Mouse (Mus musculus): ENCODE measurements around the gene Calr3. TPM values are rescaled to one million over a fixed set of nuclear protein-coding genes. Genes with fewer than 3 reads are reported as not detected.
A peak's percentile ranks its signal among the peaks of the same experiment; 100 is the strongest.

Calr3 gene
- total RNA-seq (2015; ENCODE audit: low replicate concordance): not detected in 2 replicates
- total RNA-seq (2017; ENCODE audit: low replicate concordance): 0.77 TPM in 1 of 2 replicates, not detected in the other

DNA sequence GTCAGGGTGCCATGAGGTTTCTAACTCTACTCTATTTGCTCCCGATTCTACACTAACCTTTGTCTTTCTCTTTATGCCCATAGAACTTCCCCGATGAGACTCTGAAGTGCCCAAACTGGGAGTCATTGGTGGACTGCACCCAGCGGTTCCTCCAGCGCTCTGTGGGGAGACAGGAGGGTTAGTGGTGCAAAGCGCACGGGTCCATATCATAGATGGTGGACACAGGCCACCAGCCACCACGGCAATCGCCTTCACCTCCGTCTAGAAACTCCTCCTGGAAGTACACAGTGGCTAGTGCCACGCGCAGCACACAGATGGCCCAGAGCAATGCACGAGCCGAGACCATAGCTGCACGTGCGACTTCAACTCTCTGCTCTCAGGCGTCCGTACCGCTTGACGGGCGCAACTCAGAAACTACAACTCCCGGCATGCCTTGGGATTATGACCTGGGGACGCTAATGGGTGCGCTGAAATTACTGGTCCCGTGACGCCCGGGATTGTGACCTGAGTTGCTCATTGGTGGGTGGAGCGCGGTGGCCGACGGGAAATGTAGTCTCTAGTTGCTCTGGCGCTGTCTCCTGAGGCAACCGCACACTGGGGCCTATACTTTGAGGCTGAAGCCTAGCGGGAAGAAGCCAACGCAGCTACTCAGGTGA lies at the start of gene Calr3, which contains the start of gene 1700030K09Rik:
Gene Calr3, minus strand, starts transcription at position 533 of the 656 bp plus-strand sequence.
Gene 1700030K09Rik, plus strand, starts transcription at position 543 of the 656 bp plus-strand sequence.
- peak; percentile 100 for ATAC-seq (replicated peaks; ENCODE audit: low FRiP score, poor library complexity, severe bottlenecking)

DNA sequence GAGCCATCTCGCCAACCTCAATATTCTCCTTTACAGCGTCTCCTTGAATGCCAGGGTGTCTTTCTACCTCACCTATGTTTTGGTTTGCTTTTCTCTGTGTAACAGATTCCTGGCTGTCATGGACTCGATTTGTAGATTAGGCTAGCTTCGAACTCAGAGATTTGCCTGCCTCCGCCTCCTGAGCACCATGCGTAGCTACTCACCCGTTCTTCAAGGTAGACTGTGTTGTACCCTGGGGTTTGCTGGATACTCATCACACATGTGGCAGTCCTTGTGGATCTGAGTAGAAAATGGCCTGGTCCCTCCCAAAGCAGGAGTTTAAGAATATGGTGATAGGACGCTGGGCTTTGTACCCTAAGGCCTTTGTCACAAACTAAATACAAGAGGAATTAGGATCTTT lies 49.7 kb upstream of the Calr3 start:
- ATAC-seq (replicated peaks; ENCODE audit: low FRiP score, poor library complexity, severe bottlenecking): no peak

DNA sequence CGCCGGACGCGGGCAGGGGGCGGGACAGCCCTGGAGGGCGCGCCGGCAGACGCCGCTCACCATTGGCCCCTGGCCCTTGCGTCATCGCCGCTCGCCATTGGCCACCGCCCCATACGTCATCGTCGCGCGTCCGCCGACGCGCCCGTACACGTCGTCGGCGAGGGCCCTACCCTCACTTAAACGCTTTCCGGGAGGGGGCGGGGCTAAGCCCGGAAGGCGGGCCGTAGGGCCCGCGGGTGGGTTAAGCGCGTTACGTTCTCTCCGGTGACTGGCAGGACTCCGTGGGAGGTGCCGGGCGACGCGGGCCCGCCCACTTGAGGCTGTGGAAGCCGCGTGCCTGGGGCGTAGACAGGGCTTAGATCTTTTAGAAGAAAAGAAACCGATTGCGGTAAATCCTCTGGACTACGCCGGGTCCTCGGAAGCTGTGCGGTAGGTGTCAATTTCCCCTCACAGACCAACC lies 49.0 kb upstream of the Calr3 start:
- peak; percentile 93 for ATAC-seq (replicated peaks; ENCODE audit: low FRiP score, poor library complexity, severe bottlenecking)

DNA sequence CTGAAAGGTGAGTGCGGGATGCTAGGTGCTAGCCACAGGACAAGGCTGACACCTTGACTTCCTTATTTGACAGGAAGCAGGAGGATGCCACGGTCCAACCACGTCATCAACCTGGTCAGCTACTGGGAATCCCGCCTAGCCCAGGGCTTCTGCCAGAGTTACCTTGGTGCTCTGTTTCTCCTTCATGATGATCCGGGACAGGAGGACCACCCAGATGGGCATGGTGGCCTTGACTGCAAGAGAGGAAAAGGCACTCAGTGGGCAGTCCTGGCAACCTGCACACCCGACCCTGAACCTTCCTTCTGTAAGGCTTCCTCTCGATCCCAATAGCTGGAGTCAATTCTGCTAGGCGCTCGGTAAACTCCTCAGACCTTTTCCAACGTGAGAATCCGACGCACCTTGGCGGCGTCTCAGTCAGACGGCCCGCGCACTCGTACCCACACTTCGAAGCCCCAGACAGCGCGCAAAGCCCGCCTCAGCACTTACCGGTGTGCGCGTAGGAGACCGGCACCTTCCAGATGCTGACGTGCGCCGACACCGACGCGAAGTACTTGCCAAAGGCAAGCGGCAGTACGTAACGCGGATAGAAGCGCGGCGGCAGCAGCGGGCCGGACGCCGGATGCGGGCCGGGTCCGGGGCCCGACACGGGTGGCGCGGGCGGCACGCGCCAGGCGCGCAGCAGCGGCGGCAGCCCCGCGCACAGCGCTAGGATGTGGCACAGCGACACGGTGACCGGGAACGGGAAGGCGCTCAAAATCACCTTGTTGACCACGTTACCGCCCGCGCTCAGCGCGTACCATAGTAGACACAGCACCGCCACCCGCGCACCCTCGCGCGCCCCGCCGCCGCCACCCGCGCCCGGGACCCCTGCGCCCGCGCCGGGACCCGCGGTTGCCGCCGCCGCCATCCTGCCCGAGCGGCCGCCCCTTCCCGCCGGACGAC lies 48.3 kb upstream of the Calr3 start, which contains the start of gene Slc35e1:
Gene Slc35e1, minus strand, starts transcription at position 935 of the 942 bp plus-strand sequence.
- peak; percentile 22 for ATAC-seq (replicated peaks; ENCODE audit: low FRiP score, poor library complexity, severe bottlenecking)

DNA sequence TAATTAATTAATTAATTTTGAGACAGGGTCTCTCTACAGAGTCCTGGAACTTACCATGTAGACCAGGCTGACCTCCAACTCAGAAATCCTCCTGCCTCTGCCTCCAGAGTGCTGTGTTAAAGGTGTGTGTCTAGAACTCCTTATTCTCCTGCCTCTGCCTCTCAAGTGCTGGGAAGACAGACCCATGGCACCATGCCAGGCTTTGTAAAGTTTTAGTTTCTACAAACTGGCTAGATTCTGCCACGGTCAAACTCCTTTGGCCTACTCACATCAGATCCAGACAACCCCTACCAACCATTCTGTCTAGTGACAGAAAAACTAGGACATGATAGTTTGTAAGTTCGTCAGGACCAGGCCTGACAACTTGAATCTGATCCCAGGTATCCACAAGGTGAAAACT lies 47.3 kb upstream of the Calr3 start:
- ATAC-seq (replicated peaks; ENCODE audit: low FRiP score, poor library complexity, severe bottlenecking): no peak

DNA sequence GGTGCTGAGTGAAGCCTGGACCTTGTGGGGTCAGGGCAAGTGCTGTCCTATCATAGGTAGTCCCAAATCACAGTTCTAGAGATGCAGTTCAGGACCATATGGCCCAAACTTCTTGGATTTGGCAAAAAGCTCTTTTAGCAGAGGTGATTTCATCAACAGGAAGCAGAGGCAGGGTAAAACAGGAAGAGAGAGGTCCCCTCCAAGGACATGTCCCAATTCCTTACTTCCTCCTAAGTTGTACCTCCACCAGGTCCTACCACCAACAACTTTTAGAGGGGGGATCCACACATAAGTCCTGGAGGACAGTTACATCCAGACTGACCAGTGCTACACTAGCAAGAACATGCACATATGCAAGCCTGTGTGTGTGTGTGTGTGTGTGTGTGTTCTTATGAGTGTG lies 43.3 kb upstream of the Calr3 start:
- no peak for ATAC-seq (replicated peaks; ENCODE audit: low FRiP score, poor library complexity, severe bottlenecking)

DNA sequence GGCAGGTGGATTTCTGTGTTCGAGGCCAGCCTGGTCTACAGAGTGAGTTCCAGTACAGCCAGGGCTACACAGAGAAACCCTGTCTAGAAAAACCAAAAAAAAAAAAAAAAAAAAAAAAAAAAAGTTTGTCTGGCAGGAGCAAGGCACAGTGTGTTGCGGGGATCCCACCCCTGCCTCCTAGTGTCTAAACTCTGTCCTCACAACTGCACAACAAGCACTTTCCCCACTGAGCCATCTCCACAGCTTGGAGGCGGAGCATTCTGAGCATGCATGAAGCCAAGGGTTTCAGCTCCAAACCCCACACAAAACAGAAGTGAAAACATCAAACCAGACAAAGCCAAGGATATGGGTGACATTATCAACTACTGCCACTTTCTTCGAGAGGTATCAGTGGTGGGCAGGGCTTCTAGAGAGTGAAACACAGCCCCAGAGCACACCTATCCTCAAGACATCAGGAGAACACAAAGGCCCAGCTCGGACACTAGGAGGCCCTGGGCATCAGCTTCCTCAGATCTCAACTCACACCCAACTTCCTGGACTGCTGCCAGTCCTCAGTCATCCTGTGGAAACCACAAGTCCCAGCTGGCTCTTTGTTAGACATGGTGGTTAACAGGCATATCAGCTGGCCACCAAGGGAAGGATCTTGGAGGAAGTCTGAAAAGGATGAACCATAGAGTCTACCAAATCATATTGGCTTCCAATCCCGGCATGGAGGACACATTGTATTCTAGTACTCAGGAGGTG lies 42.0 kb upstream of the Calr3 start:
- ATAC-seq (replicated peaks; ENCODE audit: low FRiP score, poor library complexity, severe bottlenecking): no peak

DNA sequence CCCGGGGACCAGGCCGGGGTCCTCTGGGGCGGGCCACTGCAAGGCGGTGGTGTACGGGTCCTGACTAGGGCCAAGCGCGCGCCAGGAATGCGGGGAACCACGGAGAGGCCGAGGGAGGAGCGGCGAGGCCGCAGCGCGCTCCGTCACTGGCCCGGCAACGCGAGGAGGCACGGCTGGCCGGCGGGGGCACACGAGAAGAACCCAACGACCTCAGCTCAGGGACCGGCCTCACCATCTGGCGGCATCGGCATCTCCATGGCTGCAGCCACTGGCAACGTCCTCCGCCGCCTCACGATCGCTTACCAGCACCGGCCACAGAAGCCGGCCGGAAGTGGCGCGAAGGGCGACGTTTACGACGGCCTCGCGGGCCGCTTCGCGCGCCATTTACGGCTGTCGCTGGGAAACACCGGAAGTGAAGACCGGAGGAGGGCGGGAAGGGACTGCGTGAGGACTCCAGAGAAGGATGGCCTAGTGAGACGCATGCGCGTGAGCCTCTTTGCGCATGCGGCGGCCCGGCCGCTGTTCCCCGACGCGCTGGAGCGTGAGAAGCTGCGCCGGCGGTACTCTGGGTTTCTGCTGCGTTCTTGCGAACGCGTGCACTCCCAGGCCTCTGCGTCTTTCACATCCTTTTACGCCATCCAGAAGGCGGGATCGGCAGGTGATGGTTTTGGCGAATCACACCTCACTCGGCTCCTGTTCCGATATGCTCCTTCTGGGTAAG lies 31.3 kb upstream of the Calr3 start, which contains the start of gene Cherp:
Gene Cherp, minus strand, starts transcription at position 401 of the 721 bp plus-strand sequence.
- ATAC-seq (replicated peaks; ENCODE audit: low FRiP score, poor library complexity, severe bottlenecking): peak; percentile 98

DNA sequence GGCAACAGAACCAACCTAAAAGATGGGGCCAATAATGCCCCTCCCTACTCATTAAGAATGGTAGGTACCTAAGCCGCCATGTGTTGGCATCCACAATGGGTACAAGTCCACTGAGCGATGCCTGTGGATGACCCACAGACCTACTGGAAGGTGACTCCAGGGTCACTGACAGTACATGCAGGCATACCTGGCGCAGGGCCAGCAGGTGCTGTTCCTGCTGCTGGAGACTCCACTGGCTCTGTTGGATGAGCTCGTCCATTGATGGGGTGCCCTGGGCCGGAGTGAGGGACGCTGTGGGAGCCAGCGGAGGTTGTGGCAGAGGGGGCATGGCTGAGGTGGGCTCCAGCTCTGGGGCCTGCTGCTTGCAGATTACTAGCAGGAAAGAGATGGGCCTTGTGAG lies 27.0 kb upstream of the Calr3 start:
- no peak for ATAC-seq (replicated peaks; ENCODE audit: low FRiP score, poor library complexity, severe bottlenecking)

DNA sequence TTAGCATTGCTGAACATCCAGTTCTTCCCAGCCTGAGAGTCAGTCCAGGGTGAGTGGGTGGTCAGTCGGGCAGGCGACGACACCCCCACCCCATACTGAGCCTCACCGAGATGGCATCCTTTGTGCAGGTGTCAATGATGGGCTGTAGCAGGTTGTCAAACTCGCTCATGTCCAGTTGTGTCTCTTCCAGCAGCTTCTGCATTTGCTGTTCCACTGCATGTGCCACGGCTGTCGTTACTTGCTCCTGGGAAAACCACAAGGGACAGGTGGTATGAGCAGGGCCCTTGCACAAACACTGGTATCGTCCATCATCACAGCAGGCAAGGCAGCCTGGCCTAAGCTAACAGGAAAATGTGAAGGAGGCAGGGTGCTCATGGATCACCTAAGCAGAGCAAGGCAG lies 26.3 kb upstream of the Calr3 start:
- no peak for ATAC-seq (replicated peaks; ENCODE audit: low FRiP score, poor library complexity, severe bottlenecking)

DNA sequence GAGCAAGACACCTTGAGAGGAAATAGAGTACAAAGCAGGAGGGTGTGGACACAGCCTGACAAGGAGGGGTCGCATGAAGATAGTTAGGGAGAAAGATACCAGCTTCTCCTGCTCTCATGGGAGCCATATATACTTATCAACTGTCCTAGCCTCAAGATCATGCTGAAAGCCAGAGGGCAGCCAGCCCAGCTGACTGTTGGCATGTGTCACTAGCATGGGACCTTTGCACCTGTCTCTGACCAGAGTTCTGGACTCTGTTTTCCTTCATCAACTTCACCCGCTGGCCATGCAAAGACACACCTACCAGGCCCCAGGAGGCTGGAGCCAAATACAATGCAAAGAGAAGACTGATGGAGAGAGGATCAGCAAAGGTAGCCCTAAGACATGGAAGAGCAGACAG lies 25.6 kb upstream of the Calr3 start:
- ATAC-seq (replicated peaks; ENCODE audit: low FRiP score, poor library complexity, severe bottlenecking): no peak

DNA sequence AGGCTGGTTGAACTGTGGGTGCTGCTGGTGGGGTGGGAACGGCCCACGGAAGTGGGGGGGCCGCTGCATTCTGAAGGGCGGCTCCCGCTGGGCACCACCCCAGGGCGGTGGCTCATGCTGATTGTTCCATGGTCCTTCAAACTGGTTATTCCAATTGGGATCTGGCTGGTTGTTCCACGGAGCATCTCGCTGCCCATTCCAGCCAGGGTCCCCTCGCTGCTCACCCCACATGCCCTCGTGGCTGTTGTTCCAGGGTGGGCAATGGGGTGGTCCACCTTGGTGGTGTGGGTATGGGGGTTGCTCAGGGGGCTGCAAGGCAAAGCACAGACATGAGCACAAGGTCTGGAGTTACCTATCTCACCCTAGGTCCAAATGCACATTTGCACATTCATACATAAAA lies 20.5 kb upstream of the Calr3 start:
- no peak for ATAC-seq (replicated peaks; ENCODE audit: low FRiP score, poor library complexity, severe bottlenecking)

DNA sequence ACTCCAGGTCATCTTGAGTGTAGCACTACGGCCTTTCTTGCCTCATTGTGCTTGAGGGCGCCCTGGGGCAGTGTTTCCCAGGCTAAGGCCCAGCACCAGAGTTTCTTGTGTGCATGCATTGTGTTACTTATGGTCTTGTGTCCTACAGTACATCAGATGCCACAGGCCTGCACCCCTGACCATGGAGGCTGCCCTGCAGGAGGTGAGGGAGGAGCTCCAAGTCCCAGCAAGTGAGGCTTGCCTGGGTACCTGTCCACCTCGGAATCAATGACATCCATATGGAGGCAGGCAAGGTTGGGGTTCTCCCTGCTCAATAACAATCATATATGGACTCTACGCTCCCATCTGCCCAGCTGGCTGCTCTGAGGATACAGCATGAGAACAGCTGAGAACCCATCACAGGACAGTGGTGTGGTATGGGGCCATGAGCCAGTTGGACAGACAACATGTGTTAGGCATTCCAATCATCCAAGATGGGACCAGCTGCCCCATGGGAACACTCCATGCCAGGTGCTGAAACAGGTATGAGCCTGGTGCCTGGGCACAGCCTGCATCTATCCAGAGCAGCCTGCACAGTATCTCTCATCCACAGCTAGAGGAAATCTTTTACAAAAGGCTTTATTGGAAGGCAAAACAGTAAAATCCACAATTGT lies 16.3 kb upstream of the Calr3 start:
- ATAC-seq (replicated peaks; ENCODE audit: low FRiP score, poor library complexity, severe bottlenecking): no peak

DNA sequence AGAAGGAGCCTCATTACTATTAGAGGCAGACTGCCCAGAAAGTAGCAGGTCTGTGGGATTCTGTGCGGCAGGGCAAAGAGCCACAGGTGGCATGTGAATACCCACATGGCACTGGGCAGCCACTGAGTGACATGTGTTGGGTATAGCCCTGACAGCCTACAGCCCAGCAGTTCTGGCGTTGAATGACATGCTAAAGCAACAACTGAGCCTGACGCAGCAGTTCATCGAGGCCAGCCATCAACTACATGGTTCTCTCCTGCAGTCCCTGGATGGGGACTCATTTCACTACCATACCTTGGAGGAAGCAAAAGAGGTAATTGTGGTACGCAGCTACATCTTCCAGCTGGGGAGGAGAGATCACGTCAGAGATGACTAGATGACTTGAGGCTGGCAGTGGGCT lies 14.8 kb upstream of the Calr3 start:
- ATAC-seq (replicated peaks; ENCODE audit: low FRiP score, poor library complexity, severe bottlenecking): no peak

DNA sequence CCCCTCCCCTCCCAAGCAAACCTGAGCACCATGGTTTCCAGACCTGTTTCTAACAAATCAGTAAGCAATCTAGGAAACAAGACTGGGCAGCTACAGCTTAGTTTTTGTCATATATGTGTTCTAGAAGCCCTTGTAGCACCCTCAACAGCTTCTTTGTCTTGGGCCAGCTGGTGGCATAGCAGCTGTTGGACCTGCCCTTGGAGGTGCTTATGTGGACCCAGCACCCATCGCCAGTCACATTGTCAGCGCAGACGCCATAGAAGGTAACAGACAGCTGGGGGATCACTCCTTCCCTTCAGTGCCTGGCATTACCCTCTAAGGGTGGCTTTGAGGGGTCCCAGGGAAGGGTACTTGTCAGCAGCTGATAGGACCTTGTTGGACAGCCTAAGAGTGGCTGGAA lies 14.1 kb upstream of the Calr3 start:
- no peak for ATAC-seq (replicated peaks; ENCODE audit: low FRiP score, poor library complexity, severe bottlenecking)

DNA sequence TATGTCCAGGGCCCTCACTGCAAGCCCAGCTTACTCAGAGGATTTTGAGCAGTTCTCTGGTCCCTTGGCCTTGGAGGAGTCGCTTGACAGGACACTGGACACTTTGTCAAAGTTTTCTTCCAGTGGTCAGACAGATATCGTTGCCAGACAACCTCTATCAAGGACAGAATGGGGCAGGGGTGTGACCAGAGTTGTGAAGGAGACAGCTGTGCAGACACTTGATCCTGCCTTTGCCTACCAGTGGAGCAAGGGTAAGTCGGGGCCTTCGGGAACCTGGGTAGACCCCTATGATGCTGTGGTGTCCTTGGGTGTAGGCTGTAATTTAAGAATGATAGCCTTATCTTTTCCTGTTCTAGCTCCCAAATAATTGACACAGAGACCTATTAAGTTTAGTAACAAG lies 11.6 kb upstream of the Calr3 start:
- no peak for ATAC-seq (replicated peaks; ENCODE audit: low FRiP score, poor library complexity, severe bottlenecking)

DNA sequence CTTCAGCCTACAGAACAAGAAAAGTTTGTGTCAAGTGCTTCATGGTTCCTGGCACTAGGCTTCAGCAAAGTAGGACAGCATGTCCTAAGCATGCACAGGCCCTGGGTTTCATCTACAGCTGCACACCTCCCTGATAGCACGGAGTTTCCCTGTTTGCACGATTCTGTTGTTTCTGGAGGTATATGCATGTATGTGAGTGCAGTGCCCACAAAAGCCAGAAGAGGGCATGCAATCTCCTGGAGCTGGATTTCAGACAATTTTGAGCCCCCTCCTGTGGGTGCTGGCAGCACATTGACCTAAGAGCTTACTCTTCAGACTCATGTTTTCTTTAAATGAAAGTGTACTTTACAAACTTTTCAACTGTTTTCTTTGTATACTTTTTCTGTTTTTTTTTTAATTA lies 10.2 kb upstream of the Calr3 start:
- no peak for ATAC-seq (replicated peaks; ENCODE audit: low FRiP score, poor library complexity, severe bottlenecking)

DNA sequence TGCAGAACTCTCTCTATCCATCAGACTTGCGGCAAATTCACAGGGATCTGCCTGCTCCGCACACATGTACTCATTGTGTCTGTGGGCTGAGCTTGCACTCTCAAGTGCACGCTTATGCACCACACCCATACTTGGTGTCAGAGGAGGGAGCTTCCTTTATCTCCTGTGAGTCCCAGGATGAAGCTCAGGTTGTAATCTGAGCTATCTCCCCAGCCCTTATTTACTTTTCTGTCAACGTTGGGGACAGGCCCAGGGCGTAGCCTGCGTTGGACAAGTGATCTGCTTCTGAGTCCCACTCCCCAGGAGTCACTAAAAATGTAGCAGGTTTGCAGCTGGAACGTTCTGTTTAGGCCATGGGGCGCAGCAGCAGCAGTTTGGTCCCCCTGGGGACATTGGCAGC lies 7.8 kb upstream of the Calr3 start:
- no peak for ATAC-seq (replicated peaks; ENCODE audit: low FRiP score, poor library complexity, severe bottlenecking)

DNA sequence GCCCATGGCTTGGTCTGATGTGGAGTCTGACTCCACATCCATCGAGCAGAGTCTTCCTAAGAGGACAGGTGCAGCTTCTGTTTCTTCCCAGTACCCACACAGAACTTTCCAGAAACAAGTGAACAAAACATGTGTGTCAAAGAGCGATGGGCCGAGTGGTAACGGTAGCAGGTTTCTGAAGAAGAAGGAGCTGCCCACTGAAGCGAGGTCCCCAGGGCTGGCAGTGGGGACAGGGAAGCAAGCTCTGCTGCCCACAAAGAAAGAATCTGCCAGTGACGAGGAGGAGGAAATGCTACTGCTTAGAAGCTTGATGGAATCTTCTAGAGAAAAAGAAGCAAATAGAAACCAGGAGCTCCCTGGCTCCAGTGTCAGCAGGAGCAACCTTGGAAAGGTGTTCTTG lies 1.4 kb upstream of the Calr3 start:
- ATAC-seq (replicated peaks; ENCODE audit: low FRiP score, poor library complexity, severe bottlenecking): no peak

All from erythroblast, adult 5-6 weeks (primary cell).